Comparison of ENCODE assay signal across 7 mouse cellular contexts in the genomic region with DNA sequence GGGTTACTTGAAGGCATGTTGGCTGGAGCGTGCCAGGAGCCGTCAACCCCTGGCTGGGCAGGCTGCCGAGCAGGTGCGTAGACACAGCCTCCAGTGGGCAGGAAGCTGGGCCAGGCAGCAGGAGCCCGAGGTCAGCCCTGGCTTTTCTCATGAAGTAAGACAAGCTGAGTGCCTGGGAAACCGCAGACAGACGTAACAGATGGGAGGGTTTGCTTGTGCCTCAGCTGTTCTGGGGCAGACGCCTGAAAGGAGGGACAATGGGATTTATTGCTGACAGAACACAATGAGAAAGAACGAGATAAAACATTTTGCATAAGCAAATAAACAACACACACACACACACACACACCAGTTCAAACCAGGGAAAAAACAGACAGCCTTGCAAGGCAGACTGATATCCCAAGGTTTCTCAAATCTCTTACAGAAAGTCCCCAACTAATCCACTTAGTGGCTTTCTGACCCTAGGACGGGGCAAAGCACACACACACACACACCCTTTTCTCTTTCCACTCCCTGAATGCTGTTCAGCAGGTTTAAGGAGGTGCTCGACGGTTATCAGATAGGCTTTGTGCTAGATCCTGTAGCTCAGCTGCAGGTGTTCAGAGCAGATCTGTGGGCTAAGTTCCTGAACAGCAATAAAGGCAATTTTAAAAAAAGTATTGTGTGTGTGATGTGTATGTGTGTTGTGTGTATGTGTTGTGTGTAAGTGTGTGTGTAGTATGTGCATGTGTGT. TPM values are rescaled to one million over a fixed set of nuclear protein-coding genes. Genes with fewer than 3 reads are reported as not detected.
DNase-seq lines count a peak whose midpoint lies in the region; ATAC-seq and TF ChIP-seq lines count a peak whose summit lies in the region.

No protein-coding gene starts in this region.

- 22% methylated on average over 12 of the region's 12 CpGs for WGBS in hindbrain, embryonic 13.5 days
- 14% methylated on average over 12 of the region's 12 CpGs for WGBS in stomach, embryonic 15.5 days

- no peak overlapping the region for H3K9ac ChIP-seq in hindbrain, embryonic 13.5 days
- no peak overlapping the region for H3K9ac ChIP-seq in stomach, embryonic 15.5 days

- H3K27me3 ChIP-seq in C2C12 (ENCODE audit: control insufficient read depth, insufficient read depth, insufficient read length): peaks cover 25% of the 10 kb centered on the region
- no peaks in the 10 kb centered on the region for H3K27me3 ChIP-seq in hindbrain, embryonic 13.5 days
- no peaks in the 10 kb centered on the region for H3K27me3 ChIP-seq in stomach, embryonic 15.5 days (replicated peaks)

- no peaks in the 10 kb centered on the region for H3K79me2 ChIP-seq in C2C12 (ENCODE audit: control insufficient read depth, insufficient read depth)

- H3K79me3 ChIP-seq in C2C12 (ENCODE audit: low read depth): no peaks in the 10 kb centered on the region

- no peak overlapping the region for H3K4me3 ChIP-seq in C2C12 (ENCODE audit: insufficient read depth, poor library complexity, severe bottlenecking)
- H3K4me3 ChIP-seq in hindbrain, embryonic 13.5 days: no peak overlapping the region
- H3K4me3 ChIP-seq in stomach, embryonic 15.5 days (replicated peaks): no peak overlapping the region

- no peaks in the 10 kb centered on the region for H3K36me3 ChIP-seq in C2C12 (ENCODE audit: control insufficient read depth, insufficient read depth)
- H3K36me3 ChIP-seq in hindbrain, embryonic 13.5 days: no peaks in the 10 kb centered on the region
- H3K36me3 ChIP-seq in stomach, embryonic 15.5 days: no peaks in the 10 kb centered on the region

- H3K4me2 ChIP-seq in hindbrain, embryonic 13.5 days: no peak overlapping the region
- peak overlapping the region; percentile 17; the same call in 1 of the 2 replicates for H3K4me2 ChIP-seq in stomach, embryonic 15.5 days

- no peak for TF ChIP-seq CTCF in C2C12 (IDR thresholded peaks at IDR 0.05; ENCODE audit: control insufficient read depth, insufficient read depth, insufficient read length)

- H3K4me1 ChIP-seq in hindbrain, embryonic 13.5 days (replicated peaks): peaks cover 20% of the 10 kb centered on the region
- 0 out of 2 replicates have a peak, but pooled peaks cover 11% of the 10 kb centered on the region for H3K4me1 ChIP-seq in stomach, embryonic 15.5 days

- no peak for ATAC-seq in hindbrain, embryonic 13.5 days (ENCODE audit: low FRiP score)
- ATAC-seq in stomach, embryonic 15.5 days (ENCODE audit: insufficient read depth, low FRiP score, low read depth): peak; percentile 90

- no peaks in the 10 kb centered on the region for H3K9me3 ChIP-seq in hindbrain, embryonic 13.5 days
- H3K9me3 ChIP-seq in stomach, embryonic 15.5 days: no peaks in the 10 kb centered on the region

- H3K27ac ChIP-seq in hindbrain, embryonic 13.5 days: peak overlapping the region; percentile 60
- H3K27ac ChIP-seq in stomach, embryonic 15.5 days: peak overlapping the region; percentile 91

- H3ac ChIP-seq in C2C12 (ENCODE audit: control insufficient read depth, insufficient read length, low read depth): no peak overlapping the region

- peak; percentile 11 for DNase-seq in T-cell, adult 2 months (ENCODE audit: low spot score)
- peak; percentile 49 to 68 for DNase-seq in lung, postnatal 4 days
- no peak for DNase-seq in left cerebral cortex, adult 8-10 months (ENCODE audit: low spot score in 2 of 2)
- DNase-seq in cerebellum, adult 11 months: no peak

TF ChIP-seq in C2C12, 6 proteins besides CTCF, POLR2A, EP300 and RAD21:
- TF ChIP-seq MYOG (IDR thresholded peaks at IDR 0.05; ENCODE audit: control insufficient read depth, extremely low read depth, insufficient read length) (no peak), MYOD1 (IDR thresholded peaks at IDR 0.05; ENCODE audit: control insufficient read depth, insufficient read length, low read depth) (peak; percentile 45), FOSL1 (IDR thresholded peaks at IDR 0.05; ENCODE audit: insufficient read depth, low read length, poor library complexity, severe bottlenecking) (no peak), CEBPB (IDR thresholded peaks at IDR 0.05; ENCODE audit: low read depth) (no peak), MAX (IDR thresholded peaks at IDR 0.05) (no peak)
TF ChIP-seq in C2C12: peak in this region for 1.

RNA-seq across cellular contexts. Expression of a gene that starts 6.2 kb away (rescaled TPM):
- polyA plus RNA-seq in C2C12 (2012; fragmentation: generic; extraction: Trizol): 2.1 TPM
- polyA plus RNA-seq in hindbrain, embryonic 13.5 days (2015; fragmentation: Nextera tagmentation; extraction: Ambion mirVana): 7.0 and 7.1 TPM in 2 replicates
- 10.1 and 11.5 TPM in 2 replicates for polyA plus RNA-seq in stomach, embryonic 15.5 days (2015; fragmentation: Nextera tagmentation; extraction: Ambion mirVana)
- 10 to 100 TPM; 12.6 to 18.2 (median 15.3) TPM for total RNA-seq in left cerebral cortex, adult 8-10 months (2022)

RNA-seq across cellular contexts. Expression of a gene that starts 42.4 kb away (rescaled TPM):
- polyA plus RNA-seq in C2C12 (2012; fragmentation: generic; extraction: Trizol): 2.0 TPM
- polyA plus RNA-seq in hindbrain, embryonic 13.5 days (2015; fragmentation: Nextera tagmentation; extraction: Ambion mirVana): 2.8 and 3.4 TPM in 2 replicates
- polyA plus RNA-seq in stomach, embryonic 15.5 days (2015; fragmentation: Nextera tagmentation; extraction: Ambion mirVana): 6.8 and 8.3 TPM in 2 replicates
- total RNA-seq in left cerebral cortex, adult 8-10 months (2022): 1 to 10 TPM; 4.4 to 5.3 (median 4.9) TPM

RNA-seq across cellular contexts. Expression of a gene that starts 51.5 kb away (rescaled TPM):
- 29.7 TPM for polyA plus RNA-seq in C2C12 (2012; fragmentation: generic; extraction: Trizol)
- polyA plus RNA-seq in hindbrain, embryonic 13.5 days (2015; fragmentation: Nextera tagmentation; extraction: Ambion mirVana): 24.4 and 24.9 TPM in 2 replicates
- polyA plus RNA-seq in stomach, embryonic 15.5 days (2015; fragmentation: Nextera tagmentation; extraction: Ambion mirVana): 30.7 and 32.1 TPM in 2 replicates
- 10 to 100 TPM; 36.6 to 40.3 (median 38.8) TPM for total RNA-seq in left cerebral cortex, adult 8-10 months (2022)

Comparison
In these comparisons a context has a peak if more than half of its experiments do, and no peak if none do; other contexts are left out.
1. DNase-seq: peak in T-cell, adult 2 months (single experiment) and lung, postnatal 4 days (2 of 2); none in left cerebral cortex, adult 8-10 months (0 of 2) and cerebellum, adult 11 months (single experiment).